Mouse (Mus musculus) T-helper 17 cell (primary cell): Measurements from ENCODE around the gene Cldn1.

ENCODE experiments used
- in situ Hi-C, 2 experiments: fragments of 300-600 bp; cut with MboI, MseI; formaldehyde crosslinking; loops; 1 replicate in 1 of 2; 2 replicates in 1 of 2; pipeline ENCODE4 v1.15.1; 2025; ENCODE audit warnings: high pct_unique_total_duplicates in 2 of 2

The Cldn1 gene

DNA sequence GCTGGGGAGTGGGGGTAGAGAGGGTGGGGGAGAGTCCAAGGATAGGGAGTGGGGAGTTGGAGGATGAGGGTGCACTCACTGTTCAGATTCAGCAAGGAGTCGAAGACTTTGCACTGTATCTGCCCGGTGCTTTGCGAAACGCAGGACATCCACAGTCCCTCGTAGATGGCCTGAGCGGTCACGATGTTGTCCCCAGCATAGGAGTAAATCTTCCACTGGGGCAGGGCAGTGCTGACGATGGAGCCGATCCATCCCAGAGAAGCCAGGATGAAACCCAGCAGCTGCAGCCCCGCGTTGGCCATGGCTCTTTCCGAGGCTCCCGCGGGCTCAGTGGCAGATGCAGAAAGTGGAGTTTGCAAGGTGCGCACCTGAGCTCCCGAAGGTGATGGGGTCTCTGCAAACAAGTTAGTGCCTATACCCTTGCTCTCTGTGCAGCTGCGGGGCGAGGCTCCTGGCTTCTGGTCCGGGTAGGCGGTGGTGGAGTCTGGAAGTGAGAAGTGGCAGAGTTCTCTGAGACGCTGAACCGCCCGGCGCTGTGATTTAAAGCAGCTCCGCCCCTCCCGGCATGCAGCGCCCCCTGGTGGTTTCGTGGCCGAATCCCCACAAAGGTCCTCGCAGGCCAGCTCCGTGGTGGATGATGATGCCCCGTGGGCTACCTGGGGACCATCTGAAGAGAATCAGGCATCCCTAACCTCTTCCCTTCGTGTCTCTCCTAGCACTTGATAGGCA is at the start of gene Cldn1:
TSS of gene Cldn1 (minus strand) at position 517 of the 729 bp plus-strand sequence.
- in situ Hi-C loops: no loop called here

DNA sequence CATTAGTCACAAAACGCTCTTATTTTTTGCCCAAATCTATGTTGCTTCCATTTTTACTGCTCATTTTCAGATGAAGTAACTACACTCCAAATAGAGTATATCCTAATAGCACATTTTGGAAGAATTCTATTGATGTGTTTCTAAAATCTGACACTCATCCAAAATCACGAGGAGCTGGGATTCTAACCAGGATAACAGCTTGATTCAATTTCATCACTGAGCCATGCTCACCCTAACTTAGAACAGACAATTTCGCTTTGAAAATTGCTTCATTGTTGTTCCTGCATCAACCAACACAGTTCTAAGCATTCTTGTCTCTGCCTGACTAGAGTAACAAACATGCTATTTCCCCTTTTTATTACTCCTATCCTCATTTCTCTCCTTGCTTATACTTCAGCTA is 47.0 kb upstream of the Cldn1 start:
- in situ Hi-C loops: no loop called here

DNA sequence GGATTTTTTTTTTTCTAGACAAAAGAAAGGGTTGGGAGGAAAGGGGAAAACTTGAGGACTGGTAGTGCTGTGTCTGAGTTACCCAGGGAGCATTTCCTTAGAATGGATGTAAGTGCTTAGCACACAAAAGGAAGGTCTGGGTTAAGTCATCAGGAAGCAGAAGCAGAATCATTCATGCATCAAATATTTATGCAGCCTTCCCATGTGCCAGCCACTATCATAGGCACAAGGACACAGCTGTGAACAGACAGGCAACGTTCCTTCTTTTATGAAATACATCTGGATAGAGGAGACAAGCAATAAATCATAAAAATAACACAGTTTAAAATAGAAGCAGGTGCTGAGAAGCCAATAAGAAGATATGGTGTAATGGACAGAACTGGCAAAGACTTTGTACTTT is 32.4 kb upstream of the Cldn1 start:
- in situ Hi-C loops: no loop called here

DNA sequence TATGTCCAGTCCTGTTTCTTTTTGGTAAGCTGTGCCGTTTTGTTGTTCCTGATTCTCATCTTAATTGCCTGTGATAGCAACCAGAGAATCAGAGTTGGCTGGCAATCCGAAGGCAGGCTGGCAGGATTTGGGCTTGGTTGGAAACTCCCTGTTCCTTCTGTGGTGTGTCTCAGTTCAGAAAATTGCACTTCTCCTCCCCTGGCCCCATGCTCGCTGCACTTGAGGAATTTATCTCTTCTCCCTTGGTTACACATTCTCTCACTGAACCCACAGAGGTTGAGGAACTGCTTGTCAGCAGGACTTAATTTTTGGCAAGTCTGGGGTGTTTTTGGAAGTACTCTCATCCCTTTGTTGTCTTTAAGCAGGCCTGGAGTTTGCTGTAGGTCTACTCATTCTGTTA is 29.3 kb upstream of the Cldn1 start:
- in situ Hi-C loops: no loop called here

DNA sequence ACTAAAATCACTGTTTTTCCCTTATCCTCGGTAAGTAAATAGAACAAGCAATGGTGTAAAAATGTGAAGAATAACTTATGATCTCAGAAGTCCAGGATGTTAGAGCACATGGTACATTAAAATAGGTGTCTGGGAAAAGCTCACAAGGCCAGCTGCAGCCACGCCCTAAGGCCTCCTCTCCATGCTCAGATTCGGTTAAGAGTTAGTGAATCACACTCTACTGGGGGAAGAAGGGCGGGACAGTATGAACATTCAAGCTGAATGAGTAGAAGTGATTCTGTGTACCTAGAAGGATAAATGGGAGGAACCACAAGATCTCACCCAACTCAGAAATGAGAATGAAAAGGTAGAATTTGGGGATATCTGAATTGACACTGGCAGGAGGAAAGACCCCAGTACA is 28.9 kb upstream of the Cldn1 start:
- in situ Hi-C loops: no loop called here

DNA sequence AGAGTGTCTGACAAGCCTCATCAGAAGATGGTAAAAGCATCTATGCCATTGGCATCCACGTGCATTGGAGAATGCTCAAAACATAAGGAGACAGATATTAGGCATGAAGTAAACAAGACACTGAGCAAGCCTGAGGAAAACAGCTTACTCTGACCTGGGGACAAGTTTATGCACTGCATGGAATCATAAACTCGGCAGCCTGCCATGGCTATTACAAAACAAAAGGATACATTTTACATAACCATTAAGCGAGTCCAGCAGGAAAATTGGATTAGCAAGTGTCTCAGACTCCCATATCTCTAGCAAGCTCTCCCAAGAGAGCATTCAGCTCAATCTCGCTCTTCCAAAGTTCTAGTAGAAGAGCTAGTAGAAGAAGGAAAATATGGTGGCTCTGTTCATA is 19.3 kb upstream of the Cldn1 start:
- in situ Hi-C loops: no loop called here

DNA sequence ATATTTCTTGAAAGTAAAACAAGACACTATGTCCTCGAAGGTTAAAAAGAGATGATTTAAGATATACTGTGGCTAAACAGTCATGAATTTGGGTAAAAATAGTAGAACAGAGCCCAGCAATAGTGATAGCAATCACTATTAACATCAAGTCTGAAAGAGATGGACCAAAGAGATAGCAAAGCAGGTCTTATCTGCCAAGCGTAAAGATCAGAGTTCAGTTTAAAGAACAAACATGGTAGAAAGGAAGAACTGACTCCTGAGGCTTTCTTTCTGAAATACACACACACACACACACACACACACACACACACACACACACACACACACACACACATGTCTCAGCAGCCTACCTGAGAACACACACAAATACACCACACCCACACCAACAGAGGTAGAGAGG is 14.5 kb upstream of the Cldn1 start:
- in situ Hi-C loops: no loop called here

DNA sequence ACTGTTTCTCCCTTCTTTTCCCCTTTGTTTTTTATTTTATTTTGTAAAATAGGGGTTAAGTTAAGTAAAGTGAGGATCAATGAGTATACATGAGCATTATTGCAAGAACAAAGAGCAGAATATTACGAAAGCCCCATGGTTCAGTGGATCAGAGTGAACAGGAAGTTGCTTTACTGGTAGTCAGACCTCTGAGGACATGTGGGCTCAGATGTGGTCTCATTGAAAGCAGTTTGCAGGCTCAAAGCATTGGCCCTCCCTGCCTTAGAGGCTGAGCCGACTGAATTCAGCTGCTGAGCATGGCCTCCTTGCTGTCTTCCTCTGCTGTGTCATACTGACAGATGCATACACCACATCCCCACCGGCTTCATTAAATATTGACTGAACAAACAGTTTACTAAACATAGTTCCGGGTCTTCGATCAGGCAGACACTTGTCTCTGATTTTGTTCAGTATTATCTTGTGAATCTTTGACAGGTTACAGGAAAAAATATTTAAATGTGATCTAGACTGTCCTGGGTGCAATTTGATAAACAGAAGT is 12.5 kb upstream of the Cldn1 start:
- in situ Hi-C loops: no loop called here

DNA sequence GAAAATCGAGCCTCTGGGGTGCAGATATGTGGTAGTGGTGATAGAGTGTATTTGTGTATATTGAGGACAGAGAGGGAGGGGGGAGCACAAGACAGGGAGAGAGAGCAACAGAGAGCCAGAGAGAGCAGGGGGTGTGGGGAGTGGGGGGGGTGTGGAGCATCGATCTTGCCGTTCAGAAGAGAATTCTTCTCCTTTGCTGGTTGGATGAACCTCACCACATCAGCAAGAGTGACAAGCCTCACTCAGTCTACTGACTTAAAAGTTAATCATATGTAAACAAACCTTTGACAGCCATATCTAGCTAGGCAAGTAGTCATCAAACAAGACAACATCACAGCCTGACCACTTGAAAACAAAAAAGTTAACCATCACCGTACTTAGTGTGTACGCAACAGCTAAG is 5.5 kb upstream of the Cldn1 start:
- in situ Hi-C loops: no loop called here

DNA sequence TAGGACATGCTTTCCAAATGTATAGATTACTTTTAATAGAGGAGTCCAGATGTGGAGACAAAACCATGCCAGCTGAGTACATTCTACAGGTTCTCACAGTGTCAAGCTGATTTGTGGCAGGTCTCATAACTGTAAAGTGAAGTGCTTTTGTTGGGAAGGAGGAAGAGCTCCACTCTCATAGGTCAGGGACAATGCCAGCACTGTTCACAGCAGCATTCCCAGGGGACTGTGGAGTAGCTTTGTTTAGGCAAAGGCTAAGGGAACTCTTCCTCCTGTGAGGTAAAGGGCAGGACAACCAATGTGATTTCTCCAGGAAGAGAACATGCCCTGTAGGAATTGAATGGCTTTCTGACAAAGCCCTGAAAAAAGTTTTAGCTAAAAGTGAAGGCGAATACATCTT is 1.5 kb downstream of the Cldn1 start:
- in situ Hi-C loops: no loop called here

DNA sequence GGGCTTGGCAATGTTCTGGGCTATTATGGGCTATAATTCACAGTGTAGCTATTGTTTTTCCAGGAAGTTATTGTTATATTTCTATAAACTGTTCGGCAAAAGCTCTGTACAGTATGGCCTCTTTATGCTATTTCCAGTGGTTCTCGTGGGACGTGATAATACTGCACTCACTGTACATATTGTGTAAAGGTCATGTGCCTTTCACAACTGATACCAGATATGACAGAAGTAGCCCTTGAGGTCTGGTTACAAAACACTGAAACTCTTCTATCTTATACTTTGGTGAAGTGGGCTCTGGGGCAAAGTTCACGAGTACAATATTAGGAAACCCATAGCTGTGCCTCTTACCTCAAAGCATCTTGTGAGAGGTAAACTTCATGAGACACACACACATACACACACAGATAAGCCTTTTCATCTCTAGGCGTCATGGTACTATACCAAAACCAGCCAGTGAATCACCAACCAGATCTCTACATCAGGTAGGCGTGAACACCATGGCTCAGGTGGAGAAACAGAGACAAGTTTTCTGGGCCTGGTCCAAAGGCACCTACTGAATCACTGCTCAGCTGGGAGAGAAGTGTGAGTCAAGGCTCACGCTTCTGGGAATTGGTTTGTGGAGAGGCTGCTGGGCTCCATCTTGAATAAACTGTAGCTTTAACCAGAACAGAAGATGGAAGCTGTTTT is 2.5 kb downstream of the Cldn1 start:
- in situ Hi-C loops: no loop called here

DNA sequence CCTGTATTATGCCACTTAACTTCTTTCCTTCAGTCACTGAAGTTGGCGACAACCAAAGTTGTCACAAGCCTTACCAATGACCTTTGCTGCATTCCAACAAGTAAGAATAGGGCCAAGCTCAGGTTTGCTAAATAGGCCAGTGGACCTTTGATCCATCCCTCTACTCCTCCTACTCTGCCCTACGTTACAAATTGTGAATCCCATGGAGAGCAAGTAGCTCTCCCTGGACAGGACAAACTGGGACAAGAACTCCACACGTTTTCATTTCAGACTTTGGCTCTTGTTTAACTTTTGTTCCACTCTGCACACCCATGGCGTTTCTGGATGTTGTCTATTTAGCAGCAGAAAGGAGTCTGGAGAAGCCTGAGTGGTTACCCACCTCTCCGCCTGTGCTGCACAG is 3.5 kb downstream of the Cldn1 start:
- in situ Hi-C loops: no loop called here

DNA sequence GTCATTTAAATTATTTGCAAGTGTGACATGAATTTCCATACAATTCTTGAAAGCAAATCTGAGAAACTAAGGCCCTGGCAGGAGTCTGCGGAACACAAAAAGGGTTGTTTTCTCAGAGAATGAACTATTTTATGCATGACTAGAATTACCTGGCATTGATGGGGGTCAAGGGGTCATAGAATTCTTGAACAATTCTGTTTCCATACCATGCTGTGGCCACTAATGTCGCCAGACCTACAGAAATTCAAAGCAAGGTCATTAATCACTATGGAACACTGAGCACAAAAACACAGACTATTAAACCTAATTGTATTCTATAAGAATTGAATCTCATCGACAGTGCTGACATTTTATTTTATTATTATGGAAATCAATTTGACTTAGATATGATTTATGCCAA is 10.9 kb downstream of the Cldn1 start:
- in situ Hi-C loops: no loop called here

DNA sequence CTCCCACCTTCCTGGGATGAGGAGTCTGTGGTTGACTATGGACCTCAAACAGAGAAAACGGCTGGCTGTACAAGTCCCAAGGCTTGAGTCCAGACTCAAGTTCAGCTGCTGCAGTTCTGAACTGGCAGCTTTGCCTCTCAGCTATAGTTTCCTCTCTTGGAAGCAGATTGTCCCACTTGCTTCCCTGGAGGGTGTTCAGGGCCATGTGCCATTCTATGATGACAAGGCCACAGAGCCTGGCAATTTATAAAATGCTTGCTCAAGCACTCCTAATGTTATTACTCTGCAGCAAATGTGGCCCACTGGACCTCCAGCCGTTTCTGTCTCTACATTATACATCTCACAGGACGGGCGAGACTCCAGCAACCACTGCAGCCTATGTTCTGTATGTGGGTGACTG is 12.0 kb downstream of the Cldn1 start:
- in situ Hi-C loops: no loop called here

DNA sequence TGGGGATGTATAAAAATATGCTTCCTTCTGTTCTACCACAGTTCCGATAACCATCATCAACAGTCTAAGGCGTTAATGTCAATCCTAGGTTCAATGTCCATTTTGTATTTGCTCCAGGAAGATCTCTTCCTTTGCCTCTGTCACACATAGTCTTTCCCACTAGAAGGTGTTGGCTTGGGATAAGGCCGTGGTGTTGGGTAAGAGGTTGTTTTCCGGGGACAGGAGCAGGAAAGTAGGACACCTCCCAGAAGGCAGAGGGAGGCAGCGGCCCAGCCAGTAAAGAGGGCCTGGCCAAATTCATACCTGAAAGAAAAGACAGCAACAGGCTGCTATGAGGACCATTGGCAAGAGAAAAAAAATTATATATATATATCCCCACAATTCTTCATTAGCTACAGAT is 12.7 kb downstream of the Cldn1 start:
- in situ Hi-C loops: no loop called here

DNA sequence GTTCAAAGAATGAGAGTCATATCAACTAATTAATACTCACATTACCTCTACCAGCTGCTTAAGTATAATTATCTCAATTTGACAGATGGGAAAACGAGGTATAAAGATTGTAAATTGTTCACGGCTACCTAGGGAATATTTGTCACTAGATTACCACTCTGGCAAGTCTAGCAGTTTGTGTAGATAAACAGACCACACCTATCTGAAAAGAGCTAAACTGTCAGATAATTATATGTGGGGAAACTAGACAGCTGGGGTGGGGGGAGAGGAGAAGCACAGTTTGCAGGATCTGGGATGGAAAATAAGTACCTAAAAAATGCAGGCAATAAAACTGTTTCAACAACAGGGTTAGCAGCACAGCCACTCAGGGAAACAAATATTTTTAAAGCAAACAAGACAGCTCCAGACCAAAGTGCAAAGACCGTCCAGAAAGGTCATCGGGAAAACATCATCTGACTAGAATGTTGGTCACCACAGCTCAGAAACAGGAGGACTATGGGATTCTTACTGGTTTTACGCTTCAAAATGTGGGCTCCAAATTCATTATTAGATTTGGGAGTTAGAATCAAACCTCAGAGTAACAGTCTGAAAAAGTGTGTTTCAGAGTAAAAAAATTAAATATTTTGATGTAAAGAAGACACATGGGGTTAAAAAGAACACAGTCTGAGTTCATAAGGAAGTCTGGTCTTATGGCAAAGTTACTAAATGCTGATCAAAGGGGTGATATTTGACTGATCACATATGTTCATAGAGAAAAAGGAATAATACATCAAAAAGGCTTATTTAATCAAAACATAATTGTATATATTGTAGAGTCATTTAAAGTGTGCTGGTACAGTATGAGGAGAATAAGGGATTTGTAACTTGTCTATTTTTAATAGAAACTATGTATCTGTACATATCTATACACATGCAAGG is 13.5 kb downstream of the Cldn1 start:
- in situ Hi-C loops: no loop called here

DNA sequence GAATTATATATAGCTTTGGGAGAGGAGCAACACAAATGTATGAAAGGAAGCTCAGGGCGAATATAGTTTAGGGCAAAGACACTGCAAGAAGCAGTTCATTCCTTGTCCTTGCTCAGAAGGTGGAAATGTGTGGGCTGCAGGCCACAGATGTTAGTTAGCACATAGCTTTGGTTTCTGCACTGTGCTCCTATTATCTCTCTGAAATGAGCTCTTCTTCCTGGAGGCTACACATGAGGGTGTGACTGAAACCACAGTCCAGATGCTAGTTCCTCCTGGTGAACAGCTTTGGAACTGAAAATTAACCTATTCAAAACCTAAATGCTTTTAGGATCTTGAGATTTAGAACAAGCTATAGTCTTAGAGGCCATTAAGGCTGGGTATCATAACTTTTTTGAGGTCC is 16.1 kb downstream of the Cldn1 start:
- in situ Hi-C loops: no loop called here

DNA sequence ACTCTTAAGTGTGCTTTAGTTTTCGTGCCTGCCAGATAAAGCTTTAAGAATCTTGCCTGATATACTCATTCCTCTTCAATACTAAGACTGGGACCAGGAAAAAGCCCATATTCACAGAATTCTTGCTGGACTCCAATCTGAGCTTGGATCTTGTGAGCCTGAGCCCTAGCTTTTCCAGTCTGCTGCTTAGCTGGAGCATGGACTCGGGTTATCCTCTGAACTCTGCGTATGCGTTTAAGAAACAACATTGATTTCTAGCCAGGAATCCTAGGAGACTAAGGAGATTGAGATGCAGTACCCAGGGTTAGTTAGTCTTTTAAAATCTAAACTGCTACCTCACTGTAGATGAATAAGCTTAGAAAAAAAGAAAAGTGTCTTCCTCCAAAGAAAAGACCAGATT is 20.9 kb downstream of the Cldn1 start:
- in situ Hi-C loops: no loop called here

DNA sequence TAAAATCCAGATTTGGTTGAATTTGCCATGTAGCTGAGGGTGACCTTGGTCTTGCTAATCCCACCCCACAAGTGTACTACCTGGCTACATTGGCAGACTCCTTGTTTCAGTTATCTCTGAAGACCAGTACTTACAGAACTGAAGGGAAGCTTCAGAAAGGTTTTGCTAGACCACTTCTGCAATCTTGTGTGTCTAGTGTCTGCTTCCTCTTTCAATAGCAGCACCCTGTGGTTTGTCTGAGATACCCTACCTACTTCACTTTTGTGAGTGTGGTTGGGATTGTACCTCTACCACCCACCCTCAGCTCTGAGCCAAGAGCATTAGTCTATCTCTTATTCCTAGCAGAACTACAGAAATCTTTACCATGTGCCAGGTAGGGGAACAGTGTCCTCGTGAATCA is 22.8 kb downstream of the Cldn1 start:
- in situ Hi-C loops: no loop called here

DNA sequence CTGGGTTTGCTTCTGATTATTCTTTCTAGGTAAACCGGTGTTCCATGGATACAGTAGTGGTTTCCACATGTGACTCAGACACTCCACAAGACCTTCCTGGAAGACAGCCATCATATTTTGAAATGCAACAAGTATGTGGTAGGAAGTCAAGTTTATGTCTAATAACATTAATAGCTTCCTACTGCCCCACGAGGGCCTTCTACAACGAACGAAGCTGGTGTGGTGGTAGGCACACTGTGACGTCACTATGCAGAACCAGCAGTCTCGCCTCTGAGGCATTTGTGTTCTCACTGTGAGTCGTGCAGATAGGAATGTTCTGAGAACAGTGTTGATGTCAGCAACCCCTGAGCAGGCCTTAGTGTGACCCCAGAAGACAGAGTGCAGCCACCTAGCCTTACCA is 55.4 kb downstream of the Cldn1 start:
- in situ Hi-C loops: no loop called here

DNA sequence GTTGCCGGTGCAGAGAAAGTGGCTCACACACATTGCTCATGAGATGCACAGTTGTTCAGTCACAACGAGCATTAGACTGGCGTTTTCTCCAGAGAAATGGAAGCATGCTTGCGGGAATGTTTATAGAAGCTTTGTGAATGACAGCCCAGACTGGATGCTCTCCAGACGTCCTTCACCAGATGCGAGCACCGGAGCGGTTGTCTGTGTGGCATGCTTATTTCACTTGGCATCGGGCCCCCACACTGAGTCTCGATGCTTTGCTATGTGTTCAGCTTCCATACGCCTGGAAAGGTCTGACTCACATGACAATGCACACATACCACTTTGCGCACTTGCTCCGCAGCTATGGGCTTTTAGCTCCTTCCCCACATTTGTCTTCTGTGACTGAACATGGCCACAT is 56.8 kb downstream of the Cldn1 start:
- in situ Hi-C loops: no loop called here

DNA sequence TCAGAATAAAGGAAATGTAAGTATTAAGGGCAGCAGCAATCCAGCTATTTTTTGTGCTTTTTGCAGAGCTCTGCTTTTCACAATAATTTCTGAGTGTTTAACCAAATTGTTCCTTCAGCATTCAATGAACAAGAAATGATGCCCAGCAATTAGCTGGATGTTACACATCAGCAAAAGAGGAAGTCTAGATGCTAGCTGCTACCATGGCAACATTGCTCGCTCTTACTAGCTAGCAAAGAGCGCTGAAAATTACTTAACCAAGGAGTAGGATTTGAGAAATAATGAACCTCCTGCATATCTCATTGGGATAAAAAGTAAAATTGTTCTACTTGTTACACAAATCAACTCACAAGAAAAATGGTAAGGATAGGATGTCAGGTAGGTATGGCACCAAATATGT is 62.2 kb downstream of the Cldn1 start:
- in situ Hi-C loops: no loop called here
